Mouse (Mus musculus): ENCODE results near the gene Nt5dc1. TPM values are rescaled to one million over a fixed set of nuclear protein-coding genes. Genes with fewer than 3 reads are reported as not detected.
"Not testable (repeated sequence)": the region's sequence is repeated elsewhere in the genome, so short reads cannot be mapped to it uniquely, and the experiment has no call there.

The Nt5dc1 gene
- polyA plus RNA-seq, 1 experiment from 2014 or later = 13.4 TPM

DNA sequence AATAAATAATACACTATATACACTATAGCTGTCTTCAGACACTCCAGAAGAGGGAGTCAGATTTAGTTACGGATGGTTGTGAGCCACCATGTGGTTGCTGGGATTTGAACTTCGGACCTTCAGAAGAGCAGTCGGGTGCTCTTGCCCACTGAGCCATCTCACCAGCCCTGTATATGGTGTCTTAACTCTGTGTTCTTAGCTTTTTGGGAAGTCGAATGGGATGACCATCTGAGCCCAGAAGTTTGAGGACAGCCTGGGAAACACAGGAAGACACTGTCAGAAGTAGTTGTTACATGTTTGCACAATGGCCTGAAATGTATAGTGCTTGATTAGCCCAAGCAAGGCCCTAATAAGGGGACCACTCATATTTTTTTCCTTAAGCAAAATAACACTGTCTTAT is 153.2 kb downstream of the Nt5dc1 start:
- Histone ChIP-seq H3K4me3 (ENCODE audit: low read length) (no peak overlapping the region), H3K9ac (ENCODE audit: low read depth, low read length) (no peak overlapping the region), H3K36me3 (ENCODE audit: control insufficient read depth, insufficient read depth, low read length) (no peaks in the 10 kb centered on the region), H3K27me3 (replicated peaks; ENCODE audit: control insufficient read depth, insufficient read depth, low read length) (no peaks in the 10 kb centered on the region), H3K9me3 (ENCODE audit: control insufficient read depth, low read length) (no peaks in the 10 kb centered on the region), H3K4me1 (ENCODE audit: control insufficient read depth, insufficient read depth, low read length) (no peaks in the 10 kb centered on the region), H3K27ac (ENCODE audit: low read length) (no peak overlapping the region), H3K4me2 (ENCODE audit: low read depth, low read length) (no peak overlapping the region)
- no peak for ATAC-seq
- WGBS = 88% methylated on average over 4 of the region's 4 CpGs

GRCm38 (mm10) chr10:34252833-34253232 is 165.5 kb downstream of the Nt5dc1 start:
- H3K27ac ChIP-seq (ENCODE audit: low read length); H3K9ac ChIP-seq (ENCODE audit: low read depth, low read length); H3K9me3 ChIP-seq (ENCODE audit: control insufficient read depth, low read length); H3K36me3 ChIP-seq (ENCODE audit: control insufficient read depth, insufficient read depth, low read length); H3K4me2 ChIP-seq (ENCODE audit: low read depth, low read length); H3K4me3 ChIP-seq (ENCODE audit: low read length); H3K27me3 ChIP-seq (replicated peaks; ENCODE audit: control insufficient read depth, insufficient read depth, low read length); ATAC-seq; H3K4me1 ChIP-seq (ENCODE audit: control insufficient read depth, insufficient read depth, low read length): not testable (repeated sequence)
- 90% methylated on average over 9 of the region's 9 CpGs for WGBS

- no peak for ATAC-seq
- Histone ChIP-seq H3K27me3 (replicated peaks; ENCODE audit: control insufficient read depth, insufficient read depth, low read length) (no peaks in the 10 kb centered on the region), H3K4me2 (ENCODE audit: low read depth, low read length) (no peak overlapping the region), H3K27ac (ENCODE audit: low read length) (no peak overlapping the region), H3K4me1 (ENCODE audit: control insufficient read depth, insufficient read depth, low read length) (no peaks in the 10 kb centered on the region), H3K36me3 (ENCODE audit: control insufficient read depth, insufficient read depth, low read length) (no peaks in the 10 kb centered on the region), H3K9me3 (ENCODE audit: control insufficient read depth, low read length) (no peaks in the 10 kb centered on the region), H3K9ac (ENCODE audit: low read depth, low read length) (no peak overlapping the region), H3K4me3 (ENCODE audit: low read length) (no peak overlapping the region)
- WGBS = 57% methylated on average over 2 of the region's 2 CpGs
Measured at GRCm38 (mm10) chr10:34249594-34249993, 168.8 kb downstream of the Nt5dc1 start.

DNA sequence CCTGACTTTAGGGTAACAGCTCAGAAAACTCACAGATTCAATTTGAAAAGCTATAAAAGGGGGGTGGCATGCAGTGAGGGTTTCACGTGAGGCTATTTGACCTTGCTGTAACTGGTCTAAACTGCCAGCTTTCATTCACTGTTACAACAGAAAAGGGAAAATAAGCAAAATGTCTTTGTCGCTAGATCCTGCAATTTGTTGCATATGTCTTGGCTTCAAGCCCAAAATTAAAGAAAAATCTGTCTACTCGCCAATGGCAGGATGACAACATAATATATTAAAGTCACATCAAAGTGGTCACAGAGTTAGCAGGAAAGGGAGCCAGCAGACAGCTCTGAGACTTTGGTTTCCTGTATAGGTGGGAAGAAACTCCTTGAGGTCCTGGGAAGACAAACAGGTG is 170.6 kb downstream of the Nt5dc1 start:
- H3K4me2 ChIP-seq (ENCODE audit: low read depth, low read length) = no peak overlapping the region
- H3K4me1 ChIP-seq (ENCODE audit: control insufficient read depth, insufficient read depth, low read length) = no peaks in the 10 kb centered on the region
- no peak overlapping the region for H3K9ac ChIP-seq (ENCODE audit: low read depth, low read length)
- H3K4me3 ChIP-seq (ENCODE audit: low read length) = no peak overlapping the region
- no peaks in the 10 kb centered on the region for H3K27me3 ChIP-seq (replicated peaks; ENCODE audit: control insufficient read depth, insufficient read depth, low read length)
- 32% methylated on average over 3 of the region's 3 CpGs for WGBS
- no peaks in the 10 kb centered on the region for H3K36me3 ChIP-seq (ENCODE audit: control insufficient read depth, insufficient read depth, low read length)
- H3K9me3 ChIP-seq (ENCODE audit: control insufficient read depth, low read length) = no peaks in the 10 kb centered on the region
- no peak overlapping the region for H3K27ac ChIP-seq (ENCODE audit: low read length)
- ATAC-seq = no peak

GRCm38 (mm10) chr10:34246106-34246505 is 172.2 kb downstream of the Nt5dc1 start:
- WGBS = 68% methylated on average over 2 of the region's 2 CpGs
- Histone ChIP-seq H3K36me3 (ENCODE audit: control insufficient read depth, insufficient read depth, low read length) (no peaks in the 10 kb centered on the region), H3K4me1 (ENCODE audit: control insufficient read depth, insufficient read depth, low read length) (no peaks in the 10 kb centered on the region), H3K27me3 (replicated peaks; ENCODE audit: control insufficient read depth, insufficient read depth, low read length) (no peaks in the 10 kb centered on the region), H3K27ac (ENCODE audit: low read length) (no peak overlapping the region), H3K4me3 (ENCODE audit: low read length) (no peak overlapping the region), H3K4me2 (ENCODE audit: low read depth, low read length) (no peak overlapping the region), H3K9me3 (ENCODE audit: control insufficient read depth, low read length) (no peaks in the 10 kb centered on the region), H3K9ac (ENCODE audit: low read depth, low read length) (no peak overlapping the region)
- ATAC-seq = no peak

DNA sequence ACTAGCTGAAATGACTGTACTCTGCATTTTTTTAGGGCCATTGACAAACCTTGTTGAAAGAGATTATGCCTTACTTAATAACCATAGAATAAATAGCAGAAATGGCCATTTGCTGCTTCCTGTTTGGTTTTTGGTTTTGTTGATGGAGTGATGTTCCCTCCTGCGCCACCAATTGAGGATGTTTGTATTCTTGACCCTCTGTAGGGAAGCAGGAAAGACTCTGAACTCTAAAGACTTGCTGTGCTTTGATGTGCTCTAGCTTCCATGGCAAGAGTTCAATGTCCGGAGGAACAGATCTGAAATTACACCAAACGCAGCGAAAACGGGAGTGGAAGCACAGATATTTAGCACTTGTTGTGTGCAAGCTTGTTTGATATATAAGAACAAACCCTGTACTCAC is 173.6 kb downstream of the Nt5dc1 start:
- Histone ChIP-seq H3K27ac (ENCODE audit: low read length) (no peak overlapping the region), H3K27me3 (replicated peaks; ENCODE audit: control insufficient read depth, insufficient read depth, low read length) (no peaks in the 10 kb centered on the region), H3K36me3 (ENCODE audit: control insufficient read depth, insufficient read depth, low read length) (no peaks in the 10 kb centered on the region), H3K4me2 (ENCODE audit: low read depth, low read length) (no peak overlapping the region), H3K4me1 (ENCODE audit: control insufficient read depth, insufficient read depth, low read length) (no peaks in the 10 kb centered on the region), H3K4me3 (ENCODE audit: low read length) (no peak overlapping the region), H3K9me3 (ENCODE audit: control insufficient read depth, low read length) (no peaks in the 10 kb centered on the region), H3K9ac (ENCODE audit: low read depth, low read length) (no peak overlapping the region)
- 71% methylated on average over 5 of the region's 5 CpGs for WGBS
- ATAC-seq = no peak

DNA sequence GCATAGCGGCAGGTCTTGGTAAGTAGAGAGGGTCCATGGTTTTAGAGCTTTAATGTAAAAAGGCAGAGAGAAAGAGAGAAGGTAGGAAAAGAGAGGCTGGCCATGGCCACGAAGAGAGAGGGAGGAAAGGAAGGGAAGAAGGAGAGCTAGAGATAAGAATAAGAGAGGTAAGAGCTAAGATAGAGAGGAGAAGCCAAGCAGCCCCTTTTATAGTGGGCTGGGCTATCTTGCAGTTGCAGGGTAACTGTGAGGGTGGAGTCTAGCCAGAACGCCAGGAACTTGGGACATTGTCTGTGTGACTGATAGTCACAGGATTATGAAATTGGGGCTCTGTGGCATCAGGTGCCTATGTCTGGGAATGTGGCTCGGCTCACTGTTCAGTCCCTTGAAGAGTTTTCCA is 179.8 kb downstream of the Nt5dc1 start:
- 69% methylated on average over 4 of the region's 4 CpGs for WGBS
- ATAC-seq = no peak

More for the DNA sequence above, 179.8 kb downstream of the Nt5dc1 start:
- Histone ChIP-seq H3K4me2 (ENCODE audit: low read depth, low read length) (no peak overlapping the region), H3K36me3 (ENCODE audit: control insufficient read depth, insufficient read depth, low read length) (no peaks in the 10 kb centered on the region), H3K4me3 (ENCODE audit: low read length) (no peak overlapping the region), H3K4me1 (ENCODE audit: control insufficient read depth, insufficient read depth, low read length) (0 out of 2 replicates have a peak, but pooled peaks cover 2% of the 10 kb centered on the region), H3K9me3 (ENCODE audit: control insufficient read depth, low read length) (no peaks in the 10 kb centered on the region), H3K27ac (ENCODE audit: low read length) (no peak overlapping the region), H3K9ac (ENCODE audit: low read depth, low read length) (no peak overlapping the region), H3K27me3 (replicated peaks; ENCODE audit: control insufficient read depth, insufficient read depth, low read length) (no peaks in the 10 kb centered on the region)

Other genes starting within 250 kb of the Nt5dc1 start
- gene Dse, start 210.8 kb downstream of the Nt5dc1 start, polyA plus RNA-seq (2015; fragmentation: Nextera tagmentation; extraction: Ambion mirVana) = 13.6 and 14.8 TPM in 2 replicates
- gene Tspyl1, start 136.4 kb downstream of the Nt5dc1 start, polyA plus RNA-seq (2015; fragmentation: Nextera tagmentation; extraction: Ambion mirVana) = 49.2 and 51.2 TPM in 2 replicates
- 12.8 and 13.6 TPM in 2 replicates for gene Tspyl4, start 121.1 kb downstream of the Nt5dc1 start, polyA plus RNA-seq (2015; fragmentation: Nextera tagmentation; extraction: Ambion mirVana)
- gene Col10a1, start 28.6 kb downstream of the Nt5dc1 start, polyA plus RNA-seq (2015; fragmentation: Nextera tagmentation; extraction: Ambion mirVana) = 0.06 and 0.11 TPM in 2 replicates
- gene Frk, start 64.8 kb upstream of the Nt5dc1 start, polyA plus RNA-seq (2015; fragmentation: Nextera tagmentation; extraction: Ambion mirVana) = 21.9 and 26.1 TPM in 2 replicates

All from intestine, embryonic 16.5 days (tissue).